Mouse (Mus musculus) bone marrow, adult 2 months (tissue): ENCODE measurements at regions not wholly inside any gene's neighbourhood (a gene's known extent, or its start where the extent isn't known, plus 50 kb on each side); places are given as distances from the start of the nearest gene placed in this dataset.

Experiments used
- H3K27ac ChIP-seq: fragments of 200-500 bp; 2 replicates; pipeline ENCODE4 v1.5.1; 2012; ENCODE audit warnings: low read depth, mild to moderate bottlenecking, control low read depth, inconsistent platforms, low read length; ENCODE audit not compliant: control insufficient read depth, poor library complexity, insufficient read depth
- H3K4me1 ChIP-seq: fragments of 200-500 bp; 2 replicates; pipeline ENCODE4 v1.6.1; 2011; ENCODE audit warnings: low read length; ENCODE audit not compliant: control insufficient read depth, insufficient read depth
- H3K4me3 ChIP-seq: fragments of 200-500 bp; replicated peaks from 2 replicates; pipeline ENCODE3; 2011; ENCODE audit warnings: mild to moderate bottlenecking, low read depth, low read length, control low read depth; ENCODE audit not compliant: control insufficient read depth
- CTCF ChIP-seq: fragments of 200-500 bp; IDR thresholded peaks from 2 replicates; pipeline ENCODE4 v1.5.1; 2011; ENCODE audit warnings: low read length, control low read depth; ENCODE audit not compliant: control insufficient read depth, insufficient read depth
- POLR2A ChIP-seq: fragments of 200-500 bp; IDR thresholded peaks from 2 replicates; pipeline ENCODE4 v1.6.1; 2011; ENCODE audit warnings: low read depth, mild to moderate bottlenecking, control low read depth, low read length, borderline replicate concordance; ENCODE audit not compliant: control insufficient read depth
- WGBS: fragments of 180-500 bp; shearing (Covaris S2); methylation state at CpG from one replicate; pipeline ENCODE4 v1.1.7; 2018; 5-methylcytosine and 5-hydroxymethylcytosine counted together

DNA sequence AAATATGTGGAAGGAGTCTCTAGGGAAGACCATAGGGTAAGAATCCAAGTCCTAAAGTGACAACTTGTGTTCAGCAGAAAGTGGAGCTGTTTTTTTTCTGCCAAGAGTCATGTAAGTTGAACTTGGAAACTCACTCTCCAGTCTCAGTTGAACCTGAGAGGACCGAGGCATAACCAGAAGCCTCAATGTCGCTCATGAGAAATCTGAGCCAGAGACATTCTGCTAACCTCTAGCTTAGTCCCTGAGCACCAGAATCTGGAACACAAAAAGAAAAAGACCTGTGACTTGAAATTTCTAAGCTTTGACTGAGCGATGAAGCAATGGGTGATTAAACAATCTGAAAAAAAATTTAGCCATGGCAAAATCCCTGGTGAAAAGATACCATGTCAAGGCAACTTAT is 1175.0 kb downstream of the Gsdmc2 start:
- WGBS: 79% methylated on average over 3 of the region's 3 CpGs
- Histone ChIP-seq H3K27ac (no peak overlapping the region), H3K4me1 (no peaks in the 10 kb centered on the region), H3K4me3 (no peak overlapping the region)
- TF ChIP-seq CTCF (no peak), POLR2A (no peak)

DNA sequence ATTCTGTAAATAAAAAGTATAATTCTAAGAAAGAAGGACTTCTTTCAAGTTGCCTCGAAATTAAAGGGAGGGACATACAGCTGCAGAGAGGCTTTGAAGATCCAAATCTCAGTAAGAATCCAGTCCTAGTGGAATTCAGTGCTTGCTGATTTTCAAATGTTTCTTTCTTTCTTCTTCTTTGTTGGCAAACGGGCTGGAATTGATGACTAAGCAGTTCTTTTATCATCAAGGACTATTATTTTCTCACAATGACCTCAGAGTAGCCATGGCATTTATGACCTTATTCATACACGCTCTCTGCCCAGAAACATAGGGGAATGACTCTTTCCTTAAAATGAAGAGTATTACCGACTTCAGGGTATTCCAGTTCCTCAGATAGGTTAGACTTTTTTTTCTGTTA is 1185.9 kb downstream of the Gsdmc2 start:
- no peak for TF ChIP-seq POLR2A
- TF ChIP-seq CTCF: no peak
- no peaks in the 10 kb centered on the region for H3K4me1 ChIP-seq
- no peak overlapping the region for H3K4me3 ChIP-seq
- 71% methylated on average over 4 of the region's 4 CpGs for WGBS
- no peak overlapping the region for H3K27ac ChIP-seq

DNA sequence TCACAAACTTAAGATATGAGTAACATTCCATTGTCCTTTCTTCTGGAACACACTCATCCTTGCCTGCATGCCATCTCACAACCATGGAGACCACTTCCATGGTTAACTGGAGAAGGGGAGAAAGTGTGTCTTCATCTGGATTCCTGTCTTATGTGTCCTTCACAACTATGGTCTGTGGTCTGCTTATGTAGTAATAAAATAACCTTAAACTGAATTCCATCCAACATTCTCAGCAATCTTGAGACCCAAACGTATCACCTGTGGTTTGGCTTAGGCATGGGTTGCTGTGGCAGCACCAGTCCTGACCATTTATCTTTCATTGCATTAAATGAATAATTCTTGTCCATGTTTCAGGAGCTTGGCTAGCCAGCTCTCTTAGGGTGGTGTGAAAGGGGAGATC is 1186.3 kb downstream of the Gsdmc2 start:
- Histone ChIP-seq H3K4me3 (no peak overlapping the region), H3K4me1 (no peaks in the 10 kb centered on the region), H3K27ac (no peak overlapping the region)
- WGBS: 69% methylated on average over 1 of the region's 1 CpGs
- TF ChIP-seq POLR2A (no peak), CTCF (no peak)

DNA sequence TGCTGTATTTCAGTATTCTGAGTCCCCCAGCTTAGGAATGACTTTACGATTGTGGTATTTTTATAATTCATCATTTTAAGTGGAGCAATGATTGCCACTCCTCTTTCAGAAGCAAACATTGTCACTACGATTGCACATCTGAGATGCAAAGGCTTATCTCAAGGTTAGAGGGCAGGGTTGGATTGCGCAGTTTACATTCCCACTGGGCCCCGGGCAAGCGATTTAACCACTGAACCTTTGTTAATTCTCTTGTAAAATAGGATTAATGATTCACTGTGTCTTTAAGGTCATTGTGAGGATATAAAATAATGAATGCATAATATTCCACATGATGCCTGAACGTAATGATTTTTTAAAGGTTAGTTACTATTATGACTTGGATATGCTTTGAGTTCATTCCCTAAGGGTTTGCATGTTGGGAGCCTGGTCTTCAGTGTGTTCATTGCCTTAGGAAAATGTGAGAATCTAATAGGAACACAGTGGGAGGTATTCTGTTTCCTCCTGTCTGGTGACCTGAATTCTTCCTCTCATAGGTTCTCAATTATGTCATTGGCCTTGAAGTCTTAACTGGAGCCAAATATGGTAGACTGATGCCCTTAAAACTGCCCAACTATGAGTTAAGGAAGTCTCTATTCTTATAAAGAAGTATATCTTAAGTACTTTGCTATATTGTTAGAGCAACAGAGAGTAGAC is 1198.4 kb downstream of the Gsdmc2 start:
- no peak overlapping the region for H3K27ac ChIP-seq
- WGBS: 84% methylated on average over 6 of the region's 6 CpGs
- TF ChIP-seq CTCF: no peak
- no peak for TF ChIP-seq POLR2A

DNA sequence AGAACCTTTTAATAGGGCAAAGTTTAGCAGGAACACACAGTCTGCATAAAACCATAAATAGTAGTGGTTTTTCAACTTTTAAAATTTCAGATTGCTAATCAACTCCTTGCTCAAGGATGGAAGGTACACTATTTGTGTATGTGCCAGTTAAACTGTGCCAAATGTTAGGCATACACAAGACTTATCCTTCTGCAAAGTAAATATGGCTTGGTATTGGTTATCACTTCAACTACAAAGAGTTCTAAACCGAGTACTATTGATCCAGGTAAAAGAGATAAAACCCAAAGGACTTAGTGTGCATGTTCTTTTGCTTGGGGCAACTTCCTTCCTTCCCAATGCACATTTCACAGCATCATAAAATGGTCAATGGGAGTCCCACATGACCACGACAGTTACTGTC is 1200.2 kb downstream of the Gsdmc2 start:
- Histone ChIP-seq H3K27ac (no peak overlapping the region), H3K4me1 (no peaks in the 10 kb centered on the region), H3K4me3 (no peak overlapping the region)
- no peak for TF ChIP-seq CTCF
- no peak for TF ChIP-seq POLR2A
- WGBS: 64% methylated on average over 2 of the region's 2 CpGs

More for the DNA sequence above, 1198.4 kb downstream of the Gsdmc2 start:
- no peak overlapping the region for H3K4me3 ChIP-seq
- no peaks in the 10 kb centered on the region for H3K4me1 ChIP-seq

DNA sequence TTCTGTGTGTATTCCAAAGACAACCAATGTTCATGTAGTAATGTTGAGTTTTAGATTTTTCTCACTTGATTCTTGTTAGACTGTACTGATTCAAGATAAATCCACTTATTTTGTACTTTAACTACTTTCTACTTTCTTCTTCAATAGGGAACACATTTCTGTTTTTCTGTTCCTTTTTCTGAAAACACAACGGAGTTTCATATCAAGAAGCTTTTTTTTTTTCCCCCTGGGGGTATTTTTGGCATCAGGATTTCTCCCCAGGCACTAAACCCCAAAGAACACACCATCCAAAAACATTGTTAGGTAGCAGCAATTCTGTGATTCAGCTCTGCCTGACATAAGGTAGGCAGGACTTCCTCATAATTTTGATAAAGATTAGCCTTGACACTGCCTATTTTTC is 1200.7 kb downstream of the Gsdmc2 start:
- no peak overlapping the region for H3K27ac ChIP-seq
- H3K4me3 ChIP-seq: no peak overlapping the region
- no peak for TF ChIP-seq POLR2A
- TF ChIP-seq CTCF: no peak
- WGBS: 35% methylated on average over 1 of the region's 1 CpGs
- H3K4me1 ChIP-seq: no peaks in the 10 kb centered on the region

DNA sequence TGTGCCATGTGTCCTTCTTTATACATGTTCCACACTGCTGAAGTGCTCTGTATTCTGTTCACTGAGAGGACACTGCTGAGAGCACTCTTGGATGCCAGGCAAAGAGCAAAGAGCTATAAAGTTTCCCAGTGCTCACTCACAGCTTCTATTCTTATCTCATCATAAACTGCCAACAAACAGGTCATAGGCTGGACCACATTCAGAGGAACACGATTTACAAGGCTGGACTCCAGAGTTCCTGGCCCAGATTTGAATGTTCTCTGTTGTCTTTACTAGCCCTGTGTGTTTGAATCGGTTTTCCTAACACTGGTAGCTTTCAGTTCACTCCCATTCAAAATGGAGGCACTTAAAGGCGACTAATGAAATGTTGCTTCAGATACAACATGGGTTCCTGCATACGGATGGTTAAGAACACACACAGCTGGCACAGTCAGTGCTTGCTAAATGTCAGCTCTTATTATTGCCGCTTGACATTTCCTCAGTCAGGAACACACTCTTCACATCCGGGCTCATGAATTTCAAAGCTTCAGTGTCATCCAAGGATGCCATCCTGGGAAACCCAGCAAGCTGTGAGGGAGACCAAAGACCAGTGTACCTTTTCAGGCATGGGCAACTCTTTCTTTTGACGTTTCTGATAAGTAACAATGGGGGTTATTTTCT is 1203.8 kb downstream of the Gsdmc2 start:
- TF ChIP-seq CTCF: no peak
- no peak for TF ChIP-seq POLR2A
- no peak overlapping the region for H3K4me3 ChIP-seq
- WGBS: 75% methylated on average over 7 of the region's 7 CpGs
- no peaks in the 10 kb centered on the region for H3K4me1 ChIP-seq
- H3K27ac ChIP-seq: no peak overlapping the region

DNA sequence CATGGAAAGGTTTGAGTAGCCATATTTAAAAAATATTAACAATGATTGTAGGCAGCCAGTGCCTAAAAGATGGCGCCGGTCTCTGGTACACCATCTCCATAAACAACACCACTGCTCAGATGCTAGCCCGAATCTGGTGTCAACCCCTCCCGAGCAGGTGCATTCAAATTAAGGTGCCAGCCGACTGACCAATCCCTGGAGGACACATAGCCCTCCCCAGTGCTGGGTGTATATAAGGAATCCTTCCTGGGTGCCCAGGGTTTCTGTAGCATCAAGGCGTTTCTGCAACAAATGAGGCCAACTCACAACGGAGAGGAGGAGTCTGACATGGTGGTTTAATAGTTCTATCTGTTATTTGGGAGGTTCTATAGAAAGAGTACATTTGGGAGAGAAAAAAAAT is 1219.6 kb downstream of the Gsdmc2 start:
- 83% methylated on average over 7 of the region's 7 CpGs for WGBS
- Histone ChIP-seq H3K27ac (no peak overlapping the region), H3K4me1 (no peaks in the 10 kb centered on the region), H3K4me3 (no peak overlapping the region)
- TF ChIP-seq CTCF (no peak), POLR2A (no peak)

DNA sequence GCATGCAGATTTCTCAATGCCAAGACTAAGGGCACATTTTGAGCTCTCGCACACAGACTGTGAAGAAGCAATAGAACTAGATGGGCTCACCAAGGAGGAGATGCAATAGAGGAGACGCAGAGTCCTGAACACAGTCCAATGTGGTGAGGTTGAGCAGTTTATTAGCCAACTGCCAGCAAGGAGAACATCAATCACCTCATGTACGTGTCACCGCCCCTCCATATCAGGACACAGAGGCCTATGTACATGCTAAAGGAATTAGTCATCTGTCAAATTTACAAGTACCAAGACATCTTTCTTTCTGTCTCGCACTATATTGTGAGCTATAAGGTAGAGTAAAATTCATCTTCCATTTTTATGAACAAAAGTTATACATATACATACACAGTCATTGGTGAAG is 1228.9 kb downstream of the Gsdmc2 start:
- no peak overlapping the region for H3K4me3 ChIP-seq
- WGBS: 87% methylated on average over 5 of the region's 5 CpGs
- H3K4me1 ChIP-seq: no peaks in the 10 kb centered on the region
- no peak overlapping the region for H3K27ac ChIP-seq
- TF ChIP-seq POLR2A (no peak), CTCF (no peak)
